20 mouse cellular contexts compared by ENCODE assay signal in genomic region chr9:60296276-60296675, GRCm38 (mm10).
"Had no signal": no experiment of that assay in that cellular context is flagged by ENCODE, and none has a peak within 500 bp of the region (broad histone marks: within the 10 kb centered on the region; RNA-seq: fewer than 3 reads in every experiment).

No protein-coding gene starts in this region.

- ATAC-seq: liver, postnatal 0 days; lung, postnatal 0 days; midbrain, embryonic 13.5 days; midbrain, embryonic 15.5 days had no signal

- DNase-seq: liver, postnatal 0 days; lung, adult 2 months; lung, postnatal 14 days; lung, postnatal 36 days; retina, postnatal 1 day; right cerebral cortex, adult 18-20 months; right cerebral cortex, postnatal 25 days; right cerebral cortex, postnatal 4 days; spleen, adult 18-20 months; thymus, adult 2 months; thymus, postnatal 25 days had no signal

- H3K4me3 ChIP-seq: lung, embryonic 15.5 days; megakaryocyte, embryonic 14.5 days; midbrain, embryonic 13.5 days; midbrain, embryonic 15.5 days; myocyte; neural tube, embryonic 13.5 days; neural tube, embryonic 15.5 days had no signal

- H3K27ac ChIP-seq: lung, embryonic 15.5 days; macrophage; midbrain, embryonic 13.5 days; midbrain, embryonic 15.5 days; neural tube, embryonic 15.5 days had no signal
